Mouse (Mus musculus) ZHBTc4 (cell line): ENCODE results near the gene Slc35e2.

ENCODE experiments used
- DNase-seq: peaks from one replicate; pipeline ENCODE4 v3.0.0-alpha.2; 2011; ENCODE audit warnings: low read depth, low spot score

Slc35e2 gene

DNA sequence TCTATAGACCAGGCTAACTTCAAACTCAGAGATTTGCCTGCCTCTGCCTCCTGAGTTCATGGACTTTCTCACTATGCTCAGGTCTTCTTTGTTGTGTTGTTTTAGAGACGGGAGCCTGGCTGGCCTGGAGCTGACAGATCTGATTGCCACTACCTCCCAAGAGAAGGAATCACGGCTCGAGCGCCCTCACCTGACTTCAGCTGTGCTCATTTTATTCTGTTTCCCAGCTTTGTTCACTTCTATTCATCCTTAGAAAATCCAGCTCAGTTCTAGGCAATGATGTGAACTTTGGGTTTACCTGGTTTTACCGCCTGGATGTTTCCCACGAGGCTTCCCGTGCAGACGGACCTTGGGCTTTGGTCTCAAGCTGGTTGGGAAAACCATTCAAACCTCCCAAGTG is 25.7 kb upstream of the Slc35e2 start:
- DNase-seq: peak; percentile 43

DNA sequence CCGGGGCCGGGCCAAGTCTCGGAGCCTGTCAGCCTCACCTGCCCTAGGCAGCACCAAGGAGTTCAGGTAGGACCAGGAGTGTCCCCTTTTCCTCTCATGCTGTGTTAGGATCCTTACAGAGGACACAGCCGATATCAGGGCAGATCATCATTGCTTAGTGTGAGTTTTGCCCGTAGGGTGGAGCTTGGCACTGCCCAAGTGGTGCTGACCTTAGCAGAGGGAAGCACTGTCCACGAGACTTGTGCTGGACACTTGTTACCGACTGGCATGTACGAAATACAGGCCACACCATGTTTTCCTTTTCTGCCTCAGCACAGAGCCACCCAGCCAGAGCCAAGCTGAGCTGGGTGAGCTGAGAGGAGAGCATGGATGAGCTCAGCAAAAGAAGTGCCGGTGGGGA is 24.1 kb upstream of the Slc35e2 start:
- no peak for DNase-seq

DNA sequence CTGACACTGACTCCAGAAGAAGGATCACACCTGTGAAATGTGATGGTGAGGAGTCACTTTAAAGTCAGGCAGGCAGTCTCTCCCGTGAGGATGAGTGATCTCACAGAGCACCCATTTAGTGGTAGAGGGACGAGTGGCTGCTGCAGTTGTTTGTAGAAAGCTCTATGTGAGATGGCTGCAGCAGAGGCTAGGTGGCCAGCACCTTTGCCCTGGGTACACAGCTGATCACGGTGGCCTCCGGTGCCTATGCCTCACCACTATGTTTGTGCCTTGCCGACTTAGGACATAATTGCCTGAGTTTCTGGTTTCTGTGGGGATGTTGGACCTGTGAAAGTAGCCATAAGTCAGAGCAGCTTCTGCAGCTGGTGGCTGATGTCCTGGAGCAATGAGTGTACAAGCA is 23.5 kb upstream of the Slc35e2 start:
- DNase-seq: no peak

DNA sequence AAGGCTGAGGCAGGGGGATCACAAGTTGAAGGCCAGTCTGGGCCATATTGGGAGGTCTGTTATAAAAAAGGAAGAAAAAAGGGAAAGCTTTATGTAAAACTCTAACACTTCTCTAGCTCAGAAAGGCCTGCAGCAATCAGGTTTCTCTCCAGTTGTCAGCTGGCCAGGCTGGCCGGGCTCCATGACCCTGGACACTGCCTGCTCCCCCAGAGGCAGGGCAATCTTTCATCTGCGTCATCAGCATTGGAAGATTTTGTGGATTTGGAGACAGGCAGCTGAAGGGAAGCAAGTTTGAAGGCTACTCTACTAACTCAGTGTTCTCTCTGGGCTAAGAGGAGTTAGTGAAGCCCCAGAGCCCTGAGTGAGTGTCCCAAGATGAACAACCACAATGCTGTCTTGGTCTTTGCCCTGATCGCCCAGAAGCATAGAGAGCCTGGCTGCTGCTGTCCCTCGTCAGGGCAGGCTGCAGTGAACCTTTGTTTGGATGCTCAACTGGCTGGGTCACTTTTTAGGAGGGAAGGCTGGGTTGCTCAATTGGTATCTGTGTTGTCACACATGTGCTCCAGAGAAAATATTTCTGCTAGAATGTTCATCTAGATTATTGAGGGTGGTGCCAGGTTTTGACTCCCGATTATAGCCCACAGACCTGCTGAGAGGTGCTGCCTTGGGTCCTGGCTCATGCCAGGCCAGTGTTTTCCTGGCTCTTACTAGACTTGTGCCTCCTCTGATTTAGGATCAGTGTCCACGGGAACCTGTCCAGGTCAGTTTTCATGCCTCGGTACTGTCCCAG is 22.7 kb upstream of the Slc35e2 start:
- no peak for DNase-seq

DNA sequence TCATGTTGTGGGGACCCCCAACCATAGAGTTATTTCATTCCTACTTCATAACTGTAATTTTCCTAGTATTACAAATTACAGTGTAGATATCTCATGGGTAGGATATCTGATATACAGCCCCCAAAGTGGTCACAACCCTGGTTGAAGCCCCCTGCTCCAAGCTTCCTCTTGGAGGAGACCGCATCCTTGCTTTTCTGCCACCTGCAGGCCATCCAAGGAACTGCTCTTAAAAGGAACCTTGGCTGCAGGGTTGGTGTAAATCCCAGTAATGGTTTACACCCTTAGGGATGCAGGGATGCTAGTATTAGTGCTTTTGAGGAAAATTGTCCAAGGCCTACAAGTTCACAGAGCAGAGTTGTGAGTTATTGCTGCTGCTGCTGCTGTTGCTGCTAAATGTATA is 20.8 kb upstream of the Slc35e2 start:
- DNase-seq: peak; percentile 56

DNA sequence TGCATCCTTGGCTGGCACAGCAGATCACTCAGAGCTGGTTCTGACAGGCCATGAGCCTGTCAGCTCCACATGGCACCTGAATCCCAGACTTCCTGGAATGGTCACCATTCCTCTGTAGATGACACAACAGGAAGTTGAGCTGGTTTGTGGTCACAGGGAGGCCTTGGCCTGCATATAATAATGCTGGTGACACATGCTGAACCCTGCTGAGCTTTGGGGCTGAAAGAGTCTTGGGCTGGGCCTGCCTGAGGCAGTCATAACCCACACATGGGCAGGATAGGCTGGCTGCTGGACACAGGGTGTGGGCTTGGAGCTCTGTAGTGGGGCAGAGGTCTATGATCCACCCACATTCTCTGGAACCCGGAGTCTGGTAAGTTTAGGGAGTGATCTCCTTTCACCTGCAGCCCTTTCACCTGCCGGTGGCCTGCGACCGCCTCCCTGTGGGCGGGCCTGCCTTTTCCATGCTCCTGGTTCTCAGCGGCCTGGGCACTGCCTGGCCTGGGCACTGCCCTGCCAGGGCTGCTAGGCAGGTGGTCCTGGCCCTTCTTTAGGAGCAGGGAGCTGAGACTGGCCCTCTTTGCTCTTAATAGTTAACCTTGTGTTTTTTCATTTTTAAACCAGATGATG is 18.8 kb upstream of the Slc35e2 start:
- DNase-seq: no peak

DNA sequence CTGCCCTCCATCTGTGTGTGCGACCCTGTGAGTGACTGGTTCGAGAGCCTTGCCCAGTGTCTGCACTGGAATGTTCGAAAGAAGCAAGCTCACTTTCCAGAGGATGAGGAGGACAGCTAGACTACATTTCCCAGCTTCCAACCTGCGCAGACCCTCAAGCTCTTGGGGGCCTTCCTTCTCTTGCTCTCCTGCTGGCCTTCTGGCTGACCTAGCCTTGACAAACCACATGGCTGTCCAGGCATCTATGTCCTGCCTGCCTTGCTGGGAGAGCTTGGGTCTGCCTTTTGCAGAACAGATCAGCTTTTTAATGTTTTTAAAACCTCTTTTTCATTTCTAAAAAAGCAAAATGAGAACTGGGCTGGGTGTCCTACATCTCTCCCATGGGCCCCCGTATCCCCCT is 11.9 kb upstream of the Slc35e2 start:
- no peak for DNase-seq

DNA sequence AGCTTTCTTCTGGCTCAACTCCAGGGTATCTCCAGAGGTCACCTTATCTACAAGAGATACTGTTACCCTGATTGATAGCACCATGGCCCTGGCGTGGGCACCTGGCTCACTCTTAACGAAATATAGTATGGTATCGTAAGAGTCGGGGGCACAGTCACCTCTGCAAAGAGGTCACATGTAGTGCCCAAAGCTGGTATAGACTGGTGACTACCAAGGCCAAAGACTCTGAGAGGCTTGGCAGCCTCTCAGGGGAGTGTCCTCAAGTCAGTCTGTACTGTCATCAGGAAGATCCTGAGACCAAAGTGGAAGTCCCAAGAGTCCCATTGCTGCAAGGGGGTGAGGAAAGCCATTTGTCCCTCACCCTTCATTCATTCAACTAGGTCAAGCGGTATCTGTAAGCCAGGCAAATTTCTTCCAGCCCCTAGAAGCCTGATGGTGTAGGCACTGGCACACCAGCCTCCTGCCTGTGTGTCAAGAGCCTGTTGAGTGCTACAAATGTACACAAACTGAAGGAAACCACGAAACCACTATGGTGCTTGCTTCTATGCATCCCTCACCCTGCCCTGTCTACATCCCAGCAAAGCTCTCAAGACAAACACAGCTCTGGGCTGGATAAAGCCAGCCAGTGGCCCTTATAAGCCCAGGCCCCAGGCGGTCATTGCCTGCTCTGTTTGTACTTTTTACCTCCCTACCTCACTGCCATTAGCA is 10.1 kb upstream of the Slc35e2 start:
- DNase-seq: no peak

DNA sequence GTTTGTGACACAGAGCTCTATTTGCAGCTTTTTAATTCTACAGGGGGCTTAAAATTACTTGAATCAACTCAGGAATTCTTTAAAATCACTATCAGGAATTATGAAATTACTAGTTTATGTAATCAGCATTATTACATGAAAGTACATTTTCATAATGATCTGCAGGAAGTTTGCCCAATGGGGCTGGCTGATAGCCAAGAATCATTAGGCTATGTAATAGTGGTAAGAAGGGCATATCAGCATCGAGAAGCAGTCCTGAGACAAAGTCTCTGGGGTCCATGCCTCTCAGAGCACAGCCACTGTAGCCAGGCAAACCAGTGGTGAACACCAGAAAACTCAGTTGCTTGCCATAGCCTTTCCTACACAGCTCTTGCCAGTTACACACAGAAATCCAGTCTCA is 7.4 kb upstream of the Slc35e2 start:
- DNase-seq: no peak

DNA sequence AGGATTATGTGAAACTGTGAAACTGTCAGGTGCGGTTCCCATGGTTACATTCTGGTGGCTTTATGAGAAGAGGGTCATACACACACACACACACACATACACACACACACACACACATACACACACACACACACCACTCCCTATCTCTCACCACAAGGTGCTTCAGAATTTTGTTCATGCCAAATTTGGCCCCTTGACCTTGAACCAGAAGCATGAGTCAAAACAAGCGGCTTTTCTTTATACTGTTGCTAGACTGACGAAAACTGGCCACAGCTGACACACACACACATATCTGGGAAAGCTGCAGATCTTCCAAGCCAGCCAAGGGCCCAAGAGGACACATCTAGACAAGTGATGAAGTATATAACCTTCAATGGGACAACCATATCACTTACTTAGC is 5.4 kb upstream of the Slc35e2 start:
- no peak for DNase-seq

DNA sequence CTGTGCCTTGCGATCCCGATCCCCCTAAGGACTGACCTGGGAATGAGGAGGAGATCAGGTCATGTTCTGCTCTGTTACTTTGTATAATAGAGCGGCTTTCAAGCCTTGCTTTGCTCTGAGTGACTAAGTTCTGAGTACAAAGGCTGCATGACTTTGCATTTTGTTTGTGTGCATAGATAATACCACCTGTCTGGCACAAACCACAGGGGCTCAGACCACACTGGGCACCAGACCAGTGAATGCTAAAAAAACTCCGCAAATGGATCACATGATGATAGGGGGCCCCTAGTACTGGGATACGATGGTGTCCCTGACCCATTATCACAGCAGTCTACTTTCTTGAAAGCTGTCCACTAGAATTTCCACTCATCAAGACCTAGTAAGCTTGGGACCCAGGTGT is 4.6 kb upstream of the Slc35e2 start:
- no peak for DNase-seq

DNA sequence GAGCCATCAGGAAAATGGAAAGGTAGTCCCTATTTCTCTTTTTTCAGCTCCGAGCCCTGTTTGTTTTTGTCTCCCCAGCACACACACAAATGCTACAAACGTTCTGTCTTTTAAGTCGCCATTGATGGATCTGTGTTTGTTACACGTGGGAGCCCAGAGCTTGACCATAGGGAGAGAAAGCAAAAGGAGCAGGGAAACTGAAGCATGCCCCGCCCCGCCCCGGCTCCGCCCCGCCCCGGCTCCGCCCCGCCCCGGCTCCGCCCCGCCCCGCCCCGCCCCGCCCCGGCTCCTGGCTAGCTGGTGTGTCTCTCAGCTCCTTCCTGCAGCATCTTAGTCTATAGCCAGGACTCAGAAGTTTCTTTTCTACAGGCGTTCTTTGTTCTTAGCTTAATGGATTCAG is 2.7 kb upstream of the Slc35e2 start:
- DNase-seq: peak; percentile 54

DNA sequence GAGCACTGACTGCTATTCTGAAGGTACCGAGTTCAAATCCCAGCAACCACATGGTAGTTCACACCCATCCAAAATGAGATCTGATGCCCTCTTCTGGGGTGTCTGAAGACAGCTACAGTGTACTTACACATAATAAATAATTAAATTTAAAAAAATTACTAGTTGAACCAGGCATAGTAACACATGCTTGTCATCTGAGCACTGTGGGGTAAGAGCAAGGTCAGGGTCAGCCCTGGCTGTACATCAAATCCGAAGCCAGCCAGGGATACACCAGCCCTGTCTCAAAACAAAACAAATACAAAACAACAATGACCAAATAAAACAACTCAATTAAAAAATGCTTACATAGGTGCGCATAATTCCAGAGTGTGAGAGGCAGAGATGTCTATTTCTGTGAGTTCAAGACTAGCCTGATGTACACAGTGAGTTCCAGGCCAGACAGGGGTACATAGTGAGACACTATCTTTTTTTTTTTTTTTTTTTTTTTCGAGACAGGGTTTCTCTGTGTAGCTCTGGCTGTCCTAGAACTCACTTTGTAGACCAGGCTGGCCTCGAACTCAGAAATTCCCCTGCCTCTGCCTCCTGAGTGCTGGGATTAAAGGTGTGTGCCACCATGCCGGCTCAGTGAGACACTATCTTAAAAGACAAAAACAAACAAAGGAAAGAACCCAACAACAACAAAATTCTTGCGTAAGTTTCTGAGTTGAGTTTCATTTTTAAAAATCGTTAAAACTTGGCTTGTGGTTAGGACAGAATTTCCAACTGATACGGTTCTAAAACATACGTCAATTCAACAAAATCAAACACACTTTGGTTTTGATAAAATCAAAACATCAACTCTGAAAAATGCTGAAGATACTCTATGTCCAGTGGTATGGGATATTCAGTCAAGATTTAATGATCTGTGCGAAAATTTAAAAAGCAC is 1.1 kb upstream of the Slc35e2 start:
- DNase-seq: no peak

DNA sequence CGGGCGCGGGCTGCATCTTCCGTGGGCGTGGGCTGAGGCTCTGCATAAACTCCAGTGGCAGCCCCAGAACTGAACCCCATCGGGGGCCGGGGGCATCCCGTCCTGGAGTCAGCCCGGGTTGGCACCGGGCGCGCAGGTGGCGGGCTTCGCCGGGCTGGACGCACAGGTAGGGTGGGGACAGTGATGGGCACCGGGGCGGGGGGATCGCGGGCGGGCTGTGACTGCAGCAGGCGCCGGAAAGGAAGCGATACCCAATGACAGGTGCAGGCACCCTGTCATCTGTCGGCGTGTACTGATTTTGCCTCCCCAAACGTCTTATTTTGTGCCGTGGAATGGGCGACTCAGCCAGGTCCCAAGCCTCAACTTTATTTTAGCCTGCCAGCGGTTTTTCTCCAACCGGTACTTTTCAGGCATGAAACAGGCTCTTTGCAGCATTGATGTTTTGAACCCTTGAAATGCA is 811 bp downstream of the Slc35e2 start:
- DNase-seq: no peak

DNA sequence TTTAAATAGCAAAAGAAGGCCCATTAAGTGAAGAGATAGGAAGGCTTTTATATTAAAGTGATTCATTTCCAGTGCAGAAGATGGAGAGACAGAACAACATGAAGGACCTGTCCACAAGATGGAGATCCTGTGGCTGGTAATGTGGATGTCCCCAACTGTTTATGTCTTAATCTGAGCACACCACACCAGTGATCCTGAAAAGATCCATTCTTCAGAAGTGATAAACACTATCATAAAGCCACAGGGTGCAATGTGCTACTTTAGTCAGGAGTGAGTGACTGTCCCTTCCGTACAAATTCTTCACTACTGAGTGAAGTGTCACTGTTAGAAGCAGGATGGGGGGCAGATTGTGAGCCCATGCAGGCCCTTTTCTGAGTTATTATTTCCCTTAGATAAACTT is 1.5 kb downstream of the Slc35e2 start:
- no peak for DNase-seq

DNA sequence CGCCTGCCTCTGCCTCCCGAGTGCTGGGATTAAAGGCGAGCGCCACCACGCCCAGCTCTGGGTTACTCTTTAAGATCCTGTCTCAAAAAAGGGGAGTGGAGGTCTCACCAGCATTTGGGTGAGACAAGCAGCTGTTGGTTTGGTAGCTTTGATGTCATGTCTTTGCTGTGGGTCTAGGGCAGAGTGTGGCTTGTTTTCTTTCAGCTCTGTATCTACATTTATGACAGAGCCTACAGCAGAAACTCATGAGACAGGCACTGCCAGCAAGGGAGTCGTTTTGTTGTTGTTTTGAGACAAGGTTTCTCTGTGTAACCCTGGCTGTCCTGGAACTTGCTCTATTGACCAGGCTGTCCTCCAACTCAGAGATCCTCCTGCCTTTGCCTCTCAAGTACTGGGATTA is 2.6 kb downstream of the Slc35e2 start:
- DNase-seq: no peak

DNA sequence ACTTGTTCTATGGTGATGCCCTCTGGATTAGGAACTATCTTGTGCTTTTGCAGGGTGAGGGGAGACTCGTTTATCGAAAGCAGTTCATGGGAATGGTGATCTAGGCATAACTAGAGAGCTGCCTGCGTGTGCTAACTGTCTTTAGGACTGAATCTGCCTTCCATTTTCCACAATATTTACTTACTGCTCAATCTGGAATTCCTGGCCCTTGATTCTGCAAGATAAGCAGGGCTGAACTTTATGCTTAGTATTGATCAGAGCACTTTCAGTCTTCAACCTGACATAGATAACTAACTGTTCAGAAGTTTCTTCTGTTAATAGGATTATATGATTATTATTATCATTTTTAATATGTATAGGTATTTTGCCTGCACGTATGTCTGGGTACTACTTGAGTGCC is 3.9 kb downstream of the Slc35e2 start:
- no peak for DNase-seq

DNA sequence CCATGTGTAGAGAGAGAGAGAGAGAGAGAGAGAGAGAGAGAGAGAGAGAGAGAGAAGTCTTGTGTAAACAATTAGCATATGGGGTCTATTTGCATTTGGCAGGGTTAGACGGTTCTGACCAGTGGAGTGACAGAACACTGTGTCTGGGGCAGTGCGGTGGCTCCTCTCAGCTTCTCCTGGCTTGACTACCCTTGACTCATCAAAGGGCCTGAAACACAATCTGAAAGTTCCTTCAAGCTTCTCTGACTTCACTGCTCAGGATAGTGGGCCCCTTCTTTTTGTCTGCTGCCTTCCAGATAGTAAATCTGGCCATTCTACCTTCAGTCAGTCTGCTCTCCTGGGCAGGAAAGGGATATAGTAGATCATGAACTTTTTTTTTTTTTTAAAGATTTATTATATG is 5.6 kb downstream of the Slc35e2 start:
- no peak for DNase-seq

DNA sequence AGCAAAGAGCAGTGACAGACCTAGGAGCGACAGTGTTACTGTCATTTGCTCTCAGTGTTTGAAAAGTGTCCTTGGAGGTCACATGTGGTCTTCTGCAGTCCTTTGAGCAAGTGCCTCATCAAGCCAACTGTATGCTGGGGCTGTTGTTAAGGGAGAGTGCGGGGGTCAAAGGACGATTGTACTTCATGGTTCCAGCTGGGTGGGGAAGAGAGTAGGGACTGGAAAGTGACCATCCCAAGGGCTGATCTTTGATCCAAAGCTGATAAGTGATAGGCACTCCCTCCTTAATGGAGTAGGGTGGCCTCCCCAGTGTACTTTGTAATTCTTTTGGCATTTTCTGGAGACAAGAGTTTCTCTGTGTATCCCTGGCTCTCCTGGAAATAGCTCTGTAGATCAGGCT is 10.6 kb downstream of the Slc35e2 start:
- no peak for DNase-seq

DNA sequence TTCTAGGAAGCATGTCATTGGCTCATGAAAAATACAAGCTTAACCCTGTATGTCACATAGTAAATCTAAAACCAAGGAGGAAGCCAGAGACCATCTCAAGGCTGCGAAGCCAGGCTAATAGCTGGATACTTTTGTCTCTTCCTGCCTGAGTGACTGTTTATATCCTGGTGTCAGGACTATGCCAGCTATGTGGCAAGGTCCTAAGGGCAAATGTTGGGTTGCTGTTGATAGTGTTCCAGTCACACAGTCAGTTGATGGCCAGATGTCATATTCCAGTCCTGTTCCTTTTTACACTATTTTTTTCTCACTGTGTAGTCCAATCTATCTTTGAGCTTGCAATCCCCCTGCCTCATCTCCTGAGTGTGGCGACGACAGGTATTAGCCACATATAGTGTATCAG is 12.0 kb downstream of the Slc35e2 start:
- no peak for DNase-seq

DNA sequence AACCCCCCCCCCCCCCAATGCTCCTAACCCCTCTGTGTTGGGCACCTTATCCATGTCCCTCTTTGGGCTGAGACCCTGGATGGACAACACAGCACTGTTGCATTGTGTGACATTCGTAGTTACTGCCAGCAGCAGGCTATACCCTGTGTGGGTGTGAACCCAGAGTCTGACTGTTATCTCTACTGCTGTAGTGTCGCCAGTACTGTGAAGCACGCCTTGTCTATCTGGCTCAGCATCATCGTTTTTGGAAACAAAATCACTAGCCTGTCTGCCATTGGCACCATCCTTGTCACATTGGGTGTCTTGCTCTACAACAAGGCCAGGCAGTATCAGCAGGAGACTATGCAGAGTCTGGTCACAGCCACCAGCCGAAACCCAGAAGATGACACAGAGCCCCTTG is 17.1 kb downstream of the Slc35e2 start:
- DNase-seq: no peak
